Mouse (Mus musculus): ENCODE results near the gene Pvrig. TPM values are rescaled to one million over a fixed set of nuclear protein-coding genes. Genes with fewer than 3 reads are reported as not detected.

The Pvrig gene
- polyA plus RNA-seq (2014; fragmentation: Illumina TruSeq; extraction: RNeasy Lipid Tissue Mini Kit (QIAGEN cat#74804); ENCODE audit: low read depth, low replicate concordance), result 0.30 TPM

GRCm38 (mm10) chr5:138341661-138342060, at the start of gene Pvrig:
Gene Pvrig, plus strand, starts transcription at chr5:138341961.

Other genes starting within 250 kb of the Pvrig start
- 19.0 TPM for gene Zscan21, start 225.1 kb upstream of the Pvrig start, polyA plus RNA-seq (2014; fragmentation: Illumina TruSeq; extraction: RNeasy Lipid Tissue Mini Kit (QIAGEN cat#74804); ENCODE audit: low read depth, low replicate concordance)
- gene Zfp113, start 186.2 kb upstream of the Pvrig start, polyA plus RNA-seq (2014; fragmentation: Illumina TruSeq; extraction: RNeasy Lipid Tissue Mini Kit (QIAGEN cat#74804); ENCODE audit: low read depth, low replicate concordance), result 6.9 TPM
- 124 TPM for gene Cops6, start 180.9 kb upstream of the Pvrig start, polyA plus RNA-seq (2014; fragmentation: Illumina TruSeq; extraction: RNeasy Lipid Tissue Mini Kit (QIAGEN cat#74804); ENCODE audit: low read depth, low replicate concordance)
- gene Ap4m1, start 170.0 kb upstream of the Pvrig start, polyA plus RNA-seq (2014; fragmentation: Illumina TruSeq; extraction: RNeasy Lipid Tissue Mini Kit (QIAGEN cat#74804); ENCODE audit: low read depth, low replicate concordance), result 26.6 TPM
- gene Mcm7, start 169.5 kb upstream of the Pvrig start, polyA plus RNA-seq (2014; fragmentation: Illumina TruSeq; extraction: RNeasy Lipid Tissue Mini Kit (QIAGEN cat#74804); ENCODE audit: low read depth, low replicate concordance), result 26.1 TPM
- gene Taf6, start 154.5 kb upstream of the Pvrig start, polyA plus RNA-seq (2014; fragmentation: Illumina TruSeq; extraction: RNeasy Lipid Tissue Mini Kit (QIAGEN cat#74804); ENCODE audit: low read depth, low replicate concordance), result 29.0 TPM
- 20.6 TPM for gene Cnpy4, start 154.5 kb upstream of the Pvrig start, polyA plus RNA-seq (2014; fragmentation: Illumina TruSeq; extraction: RNeasy Lipid Tissue Mini Kit (QIAGEN cat#74804); ENCODE audit: low read depth, low replicate concordance)
- 5.7 TPM for gene Mblac1, start 147.6 kb upstream of the Pvrig start, polyA plus RNA-seq (2014; fragmentation: Illumina TruSeq; extraction: RNeasy Lipid Tissue Mini Kit (QIAGEN cat#74804); ENCODE audit: low read depth, low replicate concordance)
- 22.5 TPM for gene Nxpe5, start 116.1 kb upstream of the Pvrig start, polyA plus RNA-seq (2014; fragmentation: Illumina TruSeq; extraction: RNeasy Lipid Tissue Mini Kit (QIAGEN cat#74804); ENCODE audit: low read depth, low replicate concordance)
- gene Lamtor4, start 86.5 kb upstream of the Pvrig start, polyA plus RNA-seq (2014; fragmentation: Illumina TruSeq; extraction: RNeasy Lipid Tissue Mini Kit (QIAGEN cat#74804); ENCODE audit: low read depth, low replicate concordance), result 169 TPM
- gene BC037034, start 77.9 kb upstream of the Pvrig start, polyA plus RNA-seq (2014; fragmentation: Illumina TruSeq; extraction: RNeasy Lipid Tissue Mini Kit (QIAGEN cat#74804); ENCODE audit: low read depth, low replicate concordance), result 57.0 TPM
- gene Gal3st4, start 69.1 kb upstream of the Pvrig start, polyA plus RNA-seq (2014; fragmentation: Illumina TruSeq; extraction: RNeasy Lipid Tissue Mini Kit (QIAGEN cat#74804); ENCODE audit: low read depth, low replicate concordance), result 36.2 TPM
- gene Gm43720, start 62.0 kb upstream of the Pvrig start, polyA plus RNA-seq (2014; fragmentation: Illumina TruSeq; extraction: RNeasy Lipid Tissue Mini Kit (QIAGEN cat#74804); ENCODE audit: low read depth, low replicate concordance), result 1.8 TPM
- 11.8 TPM for gene Gpc2, start 62.0 kb upstream of the Pvrig start, polyA plus RNA-seq (2014; fragmentation: Illumina TruSeq; extraction: RNeasy Lipid Tissue Mini Kit (QIAGEN cat#74804); ENCODE audit: low read depth, low replicate concordance)
- 10.9 TPM for gene Stag3, start 61.7 kb upstream of the Pvrig start, polyA plus RNA-seq (2014; fragmentation: Illumina TruSeq; extraction: RNeasy Lipid Tissue Mini Kit (QIAGEN cat#74804); ENCODE audit: low read depth, low replicate concordance)
- gene Zfp157, start 99.5 kb downstream of the Pvrig start, polyA plus RNA-seq (2014; fragmentation: Illumina TruSeq; extraction: RNeasy Lipid Tissue Mini Kit (QIAGEN cat#74804); ENCODE audit: low read depth, low replicate concordance), result 6.9 TPM
- gene 1700123K08Rik, start 222.8 kb downstream of the Pvrig start, polyA plus RNA-seq (2014; fragmentation: Illumina TruSeq; extraction: RNeasy Lipid Tissue Mini Kit (QIAGEN cat#74804); ENCODE audit: low read depth, low replicate concordance), result 0.41 TPM